Mouse (Mus musculus): ENCODE data around the gene Olfr1057. TPM values are rescaled to one million over a fixed set of nuclear protein-coding genes. Genes with fewer than 3 reads are reported as not detected.
"Not testable (repeated sequence)": the region's sequence is repeated elsewhere in the genome, so short reads cannot be mapped to it uniquely, and the experiment has no call there.

Gene Olfr1057
- total and polyA plus RNA-seq, 3 experiments = not detected

DNA sequence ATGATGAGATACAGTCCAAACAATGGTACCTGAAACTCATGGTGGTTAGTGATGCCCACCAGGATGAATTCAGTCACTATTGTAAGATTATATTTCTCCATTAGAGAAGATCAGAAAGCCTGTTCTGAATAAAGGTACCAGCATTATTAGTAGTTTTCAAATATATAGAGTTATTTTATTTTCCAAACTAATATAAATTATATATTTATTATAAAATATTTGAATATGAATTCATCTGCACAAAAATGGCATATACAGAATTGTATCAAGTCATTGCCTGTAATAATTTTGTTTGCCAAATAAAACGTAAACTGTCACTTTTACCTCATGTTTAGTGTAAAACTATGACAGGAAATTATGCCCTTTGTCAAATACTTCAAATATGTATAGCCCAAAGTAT lies 35.8 kb upstream of the Olfr1057 start, which contains the start of gene Olfr1061:
Olfr1061 (minus strand) TSS at position 101 of the 400 bp plus-strand sequence.
- H3K4me3 ChIP-seq (replicated peaks in 1 of 3; ENCODE audit: low read depth in 2 of 3, low read length in 2 of 3, poor library complexity in 1 of 3) = no peak within 1 kb of the TSS
- no peaks in the 10 kb centered on the region for H3K4me1 ChIP-seq (ENCODE audit: control insufficient read depth in 1 of 2, insufficient read depth in 2 of 2)
- dilution Hi-C loops (cut with MboI; ENCODE audit: extremely low pct_ligation_motif_present, extremely low pct_unique_long_range_greater_than_20kb, low sequenced_read_pairs) (no loop called here), in situ Hi-C loops (cut with MboI; ENCODE audit: low pct_ligation_motif_present, low pct_unique_long_range_greater_than_20kb, low sequenced_read_pairs) (no loop called here)
- DNase-seq (ENCODE audit: extremely low read depth) = no peak
- no peaks in the 10 kb centered on the region for H3K36me3 ChIP-seq (replicated peaks in 1 of 2; ENCODE audit: control insufficient read depth in 1 of 2, insufficient read depth in 1 of 2, low read length in 1 of 2)
- TF ChIP-seq GABPA (IDR thresholded peaks at IDR 0.05; ENCODE audit: insufficient replicate concordance, low read depth, low read length) (no peak), MAFK (IDR thresholded peaks at IDR 0.05; ENCODE audit: insufficient replicate concordance, low read length) (no peak), EP300 (IDR thresholded peaks at IDR 0.05; ENCODE audit: low read length) (no peak), SMC3 (IDR thresholded peaks at IDR 0.05; ENCODE audit: low read depth, low read length) (no peak), MEF2A (IDR thresholded peaks at IDR 0.05; ENCODE audit: borderline replicate concordance, low read depth, low read length) (no peak), ELF1 (IDR thresholded peaks at IDR 0.05; ENCODE audit: low read depth, low read length) (no peak), TCF12 (IDR thresholded peaks at IDR 0.05; ENCODE audit: low read depth, low read length) (no peak), ZKSCAN1 (IDR thresholded peaks at IDR 0.05; ENCODE audit: borderline replicate concordance, low read depth, low read length) (no peak), E2F4 (IDR thresholded peaks at IDR 0.05; ENCODE audit: insufficient replicate concordance, low read depth, low read length) (no peak), ETS1 (conservative IDR thresholded peaks at IDR 0.05; ENCODE audit: low read depth, low read length) (no peak), CHD2 (IDR thresholded peaks at IDR 0.05; ENCODE audit: low read length) (no peak)
- H3K27ac ChIP-seq (ENCODE audit: insufficient read depth, low read depth) = no peak within 1 kb of the TSS
- no peaks in the 10 kb centered on the region for H3K27me3 ChIP-seq (replicated peaks)
- no peak within 1 kb of the TSS for H3K9ac ChIP-seq (ENCODE audit: insufficient read depth, low read depth)
- no peaks in the 10 kb centered on the region for H3K79me2 ChIP-seq (replicated peaks; ENCODE audit: control insufficient read depth, extremely low read depth, insufficient read depth, poor library complexity, severe bottlenecking)
- no peak within 1 kb of the TSS for H3K4me2 ChIP-seq (ENCODE audit: insufficient read depth, low read depth, poor library complexity, severe bottlenecking)
- H3K9me3 ChIP-seq (replicated peaks; ENCODE audit: low read length) = peaks cover 8% of the 10 kb centered on the region

DNA sequence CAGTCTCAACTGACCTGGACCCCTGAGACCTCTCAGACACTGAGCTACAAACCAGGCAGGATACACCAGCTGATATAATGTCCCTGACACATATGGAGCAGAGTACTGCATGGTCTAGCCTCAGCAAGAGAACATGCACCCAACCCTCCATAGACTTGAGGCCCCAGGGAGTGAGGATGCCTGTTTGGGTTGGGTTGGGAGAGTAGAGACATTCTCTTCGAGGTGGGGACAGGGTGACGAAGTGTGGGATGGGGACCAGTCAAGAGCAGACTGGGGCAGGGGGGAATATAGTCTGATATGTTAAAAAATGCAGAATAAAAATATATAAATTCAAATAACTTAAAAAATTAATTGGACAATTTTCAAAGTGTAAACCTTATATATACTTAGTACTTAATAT lies 16.9 kb upstream of the Olfr1057 start:
- DNase-seq (ENCODE audit: extremely low read depth) = no peak
- H3K79me2 ChIP-seq (replicated peaks; ENCODE audit: control insufficient read depth, extremely low read depth, insufficient read depth, poor library complexity, severe bottlenecking) = no peaks in the 10 kb centered on the region
- H3K4me1 ChIP-seq (ENCODE audit: control insufficient read depth in 1 of 2, insufficient read depth in 2 of 2) = no peaks in the 10 kb centered on the region
- H3K36me3 ChIP-seq (replicated peaks in 1 of 2; ENCODE audit: control insufficient read depth in 1 of 2, insufficient read depth in 1 of 2, low read length in 1 of 2) = no peaks in the 10 kb centered on the region
- peaks cover 4% of the 10 kb centered on the region for H3K9me3 ChIP-seq (replicated peaks; ENCODE audit: low read length)
- no peak overlapping the region for H3K4me3 ChIP-seq (replicated peaks in 1 of 3; ENCODE audit: low read depth in 2 of 3, low read length in 2 of 3, poor library complexity in 1 of 3)
- no peak overlapping the region for H3K9ac ChIP-seq (ENCODE audit: insufficient read depth, low read depth)
- no peaks in the 10 kb centered on the region for H3K27me3 ChIP-seq (replicated peaks)
- in situ Hi-C loops (cut with MboI; ENCODE audit: low pct_ligation_motif_present, low pct_unique_long_range_greater_than_20kb, low sequenced_read_pairs) = no loop called here
- dilution Hi-C loops (cut with MboI; ENCODE audit: extremely low pct_ligation_motif_present, extremely low pct_unique_long_range_greater_than_20kb, low sequenced_read_pairs) = no loop called here
- TF ChIP-seq ELF1 (IDR thresholded peaks at IDR 0.05; ENCODE audit: low read depth, low read length) = no peak
- no peak for TF ChIP-seq MXI1 (IDR thresholded peaks at IDR 0.05; ENCODE audit: low read depth, low read length)
- no peak for TF ChIP-seq EP300 (IDR thresholded peaks at IDR 0.05; ENCODE audit: low read length)
- TF ChIP-seq POLR2A (IDR thresholded peaks at IDR 0.05; ENCODE audit: low read depth, low read length) = no peak
- TF ChIP-seq UBTF (IDR thresholded peaks at IDR 0.05; ENCODE audit: low read depth, low read length) = no peak
- TF ChIP-seq SIN3A (IDR thresholded peaks at IDR 0.05; ENCODE audit: low read length) = no peak
- no peak for TF ChIP-seq ZMIZ1 (IDR thresholded peaks at IDR 0.05; ENCODE audit: low read depth, low read length)
- no peak for TF ChIP-seq NELFE (IDR thresholded peaks at IDR 0.05; ENCODE audit: low read depth, low read length)
- TF ChIP-seq RCOR1 (conservative IDR thresholded peaks at IDR 0.05; ENCODE audit: low read depth, low read length) = no peak
- no peak for TF ChIP-seq JUND (conservative IDR thresholded peaks at IDR 0.05; ENCODE audit: low read depth, low read length)
- TF ChIP-seq E2F4 (IDR thresholded peaks at IDR 0.05; ENCODE audit: insufficient replicate concordance, low read depth, low read length) = no peak
- no peak for TF ChIP-seq POLR2AphosphoS2 (IDR thresholded peaks at IDR 0.05; ENCODE audit: low read depth, low read length)
- no peak for TF ChIP-seq PAX5 (IDR thresholded peaks at IDR 0.05; ENCODE audit: low read length)
- no peak overlapping the region for H3K4me2 ChIP-seq (ENCODE audit: insufficient read depth, low read depth, poor library complexity, severe bottlenecking)
- H3K27ac ChIP-seq (ENCODE audit: insufficient read depth, low read depth) = no peak overlapping the region

DNA sequence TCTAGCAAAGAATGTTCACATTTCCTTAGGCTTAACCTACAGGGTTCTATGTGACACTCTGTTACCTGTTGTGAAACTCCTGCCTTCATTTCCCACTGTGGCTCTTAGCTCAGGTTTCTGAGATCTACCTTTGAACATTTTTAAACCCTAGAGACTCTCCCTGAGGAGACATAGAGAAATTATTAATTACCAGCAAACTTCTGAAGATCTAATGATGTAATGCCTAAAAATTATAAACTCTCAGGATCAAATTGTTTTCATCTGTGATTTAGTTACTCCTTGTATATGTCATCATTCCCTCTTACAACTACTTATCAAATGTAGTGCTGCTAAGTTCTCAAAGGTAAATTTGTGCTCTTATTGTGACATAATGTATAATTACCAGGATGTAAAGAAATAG lies 10.3 kb upstream of the Olfr1057 start, which contains the start of gene Olfr1058:
Olfr1058 (minus strand) TSS at position 101 of the 400 bp plus-strand sequence.
- H3K9me3 ChIP-seq (replicated peaks; ENCODE audit: low read length); DNase-seq (ENCODE audit: extremely low read depth); H3K27ac ChIP-seq (ENCODE audit: insufficient read depth, low read depth); H3K79me2 ChIP-seq (replicated peaks; ENCODE audit: control insufficient read depth, extremely low read depth, insufficient read depth, poor library complexity, severe bottlenecking); in situ Hi-C loops (cut with MboI; ENCODE audit: low pct_ligation_motif_present, low pct_unique_long_range_greater_than_20kb, low sequenced_read_pairs); H3K4me2 ChIP-seq (ENCODE audit: insufficient read depth, low read depth, poor library complexity, severe bottlenecking); dilution Hi-C loops (cut with MboI; ENCODE audit: extremely low pct_ligation_motif_present, extremely low pct_unique_long_range_greater_than_20kb, low sequenced_read_pairs); H3K9ac ChIP-seq (ENCODE audit: insufficient read depth, low read depth); H3K4me3 ChIP-seq (replicated peaks in 1 of 3; ENCODE audit: low read depth in 2 of 3, low read length in 2 of 3, poor library complexity in 1 of 3); H3K36me3 ChIP-seq (replicated peaks in 1 of 2; ENCODE audit: control insufficient read depth in 1 of 2, insufficient read depth in 1 of 2, low read length in 1 of 2); H3K4me1 ChIP-seq (ENCODE audit: control insufficient read depth in 1 of 2, insufficient read depth in 2 of 2); H3K27me3 ChIP-seq (replicated peaks): not testable (repeated sequence)

DNA sequence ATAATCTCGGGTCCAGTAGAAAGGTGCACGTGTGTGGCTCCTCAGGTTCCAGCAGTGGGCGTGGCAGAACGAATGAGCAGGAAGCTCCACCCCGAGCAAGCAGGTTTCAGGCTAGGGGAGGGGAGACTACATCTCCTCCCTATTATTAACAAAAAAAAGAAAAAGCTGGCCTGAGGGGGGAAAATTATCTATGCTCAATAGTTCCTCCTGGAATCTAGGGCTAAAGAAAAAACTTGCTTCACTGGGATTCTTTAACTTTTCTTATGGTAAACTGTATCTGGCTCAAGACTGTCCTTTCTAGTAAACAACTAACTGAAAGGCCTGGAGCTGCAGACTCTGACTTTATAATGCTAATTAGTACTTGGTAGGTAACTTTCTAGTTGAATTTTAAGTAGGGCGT lies 11.9 kb downstream of the Olfr1057 start:
- DNase-seq (ENCODE audit: extremely low read depth); H3K4me3 ChIP-seq (replicated peaks in 1 of 3; ENCODE audit: low read depth in 2 of 3, low read length in 2 of 3, poor library complexity in 1 of 3); H3K36me3 ChIP-seq (replicated peaks in 1 of 2; ENCODE audit: control insufficient read depth in 1 of 2, insufficient read depth in 1 of 2, low read length in 1 of 2); H3K27ac ChIP-seq (ENCODE audit: insufficient read depth, low read depth); H3K9ac ChIP-seq (ENCODE audit: insufficient read depth, low read depth); dilution Hi-C loops (cut with MboI; ENCODE audit: extremely low pct_ligation_motif_present, extremely low pct_unique_long_range_greater_than_20kb, low sequenced_read_pairs); H3K79me2 ChIP-seq (replicated peaks; ENCODE audit: control insufficient read depth, extremely low read depth, insufficient read depth, poor library complexity, severe bottlenecking); in situ Hi-C loops (cut with MboI; ENCODE audit: low pct_ligation_motif_present, low pct_unique_long_range_greater_than_20kb, low sequenced_read_pairs); H3K4me2 ChIP-seq (ENCODE audit: insufficient read depth, low read depth, poor library complexity, severe bottlenecking); H3K4me1 ChIP-seq (ENCODE audit: control insufficient read depth in 1 of 2, insufficient read depth in 2 of 2); H3K9me3 ChIP-seq (replicated peaks; ENCODE audit: low read length); H3K27me3 ChIP-seq (replicated peaks): not testable (repeated sequence)
